Mouse (Mus musculus): ENCODE measurements at regions not wholly inside any gene's neighbourhood (a gene's known extent, or its start where the extent isn't known, plus 50 kb on each side); places are given as distances from the start of the nearest gene placed in this dataset.
A peak's percentile ranks its signal among the peaks of the same experiment; 100 is the strongest.

DNA sequence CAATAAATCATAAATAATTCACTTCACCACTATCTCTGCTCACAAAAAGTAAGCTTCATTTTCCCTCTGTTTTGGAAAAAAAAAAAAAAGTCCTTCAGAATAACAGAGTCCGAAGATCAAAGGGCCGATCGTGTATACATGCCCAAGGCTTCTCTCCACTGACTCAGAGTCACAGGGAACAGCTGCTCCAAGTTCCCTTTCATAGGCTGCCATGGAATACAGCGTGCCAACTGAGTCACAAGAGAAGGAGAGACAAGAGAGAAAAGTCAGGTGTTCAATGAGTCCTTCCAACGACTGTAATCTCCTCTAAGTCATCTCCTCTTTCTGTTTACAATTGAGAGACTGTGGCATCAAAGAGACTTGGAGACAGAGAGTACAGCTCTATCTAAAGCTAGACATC, 71.6 kb upstream of the Sfrp2 start:
- Histone ChIP-seq H3K4me2 (ENCODE audit: low read depth, low read length) (no peak overlapping the region), H3K36me3 (ENCODE audit: control insufficient read depth, insufficient read depth, low read length) (no peaks in the 10 kb centered on the region), H3K27ac (ENCODE audit: low read depth, low read length) (no peak overlapping the region), H3K9me3 (ENCODE audit: control insufficient read depth, low read length) (no peaks in the 10 kb centered on the region), H3K9ac (replicated peaks; ENCODE audit: low read depth, low read length) (no peak overlapping the region), H3K27me3 (ENCODE audit: control insufficient read depth, insufficient read depth, low read length) (no peaks in the 10 kb centered on the region), H3K4me1 (ENCODE audit: control insufficient read depth, insufficient read depth, low read length) (no peaks in the 10 kb centered on the region), H3K4me3 (ENCODE audit: low read depth, low read length) (no peak overlapping the region)
- WGBS, result 72% methylated on average over 5 of the region's 5 CpGs
- no peak for ATAC-seq (ENCODE audit: low read depth)

DNA sequence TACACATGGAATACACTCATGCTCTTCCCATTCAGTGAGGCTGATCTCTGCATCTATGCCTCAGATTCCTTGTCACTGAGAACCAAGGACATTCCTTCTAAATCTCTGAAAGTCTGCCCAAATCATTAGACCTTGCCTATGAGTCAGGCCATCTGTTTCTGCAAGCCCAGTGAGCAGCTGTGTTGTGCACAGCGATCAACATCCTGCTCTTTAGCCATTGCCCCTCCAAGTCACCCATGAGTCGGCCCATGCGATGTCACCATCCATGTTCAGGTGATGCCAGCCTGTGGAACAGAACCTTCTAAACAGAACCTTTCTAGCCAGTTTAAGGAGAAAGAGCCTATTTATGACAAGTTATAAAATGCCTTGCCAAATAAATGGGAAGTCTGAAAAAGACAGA, 66.4 kb upstream of the Sfrp2 start:
- Histone ChIP-seq H3K4me2 (ENCODE audit: low read depth, low read length) (no peak overlapping the region), H3K27me3 (ENCODE audit: control insufficient read depth, insufficient read depth, low read length) (no peaks in the 10 kb centered on the region), H3K27ac (ENCODE audit: low read depth, low read length) (no peak overlapping the region), H3K36me3 (ENCODE audit: control insufficient read depth, insufficient read depth, low read length) (no peaks in the 10 kb centered on the region), H3K9ac (replicated peaks; ENCODE audit: low read depth, low read length) (no peak overlapping the region), H3K4me1 (ENCODE audit: control insufficient read depth, insufficient read depth, low read length) (no peaks in the 10 kb centered on the region), H3K9me3 (ENCODE audit: control insufficient read depth, low read length) (no peaks in the 10 kb centered on the region), H3K4me3 (ENCODE audit: low read depth, low read length) (no peak overlapping the region)
- WGBS, result 91% methylated on average over 3 of the region's 3 CpGs
- ATAC-seq (ENCODE audit: low read depth), result no peak

DNA sequence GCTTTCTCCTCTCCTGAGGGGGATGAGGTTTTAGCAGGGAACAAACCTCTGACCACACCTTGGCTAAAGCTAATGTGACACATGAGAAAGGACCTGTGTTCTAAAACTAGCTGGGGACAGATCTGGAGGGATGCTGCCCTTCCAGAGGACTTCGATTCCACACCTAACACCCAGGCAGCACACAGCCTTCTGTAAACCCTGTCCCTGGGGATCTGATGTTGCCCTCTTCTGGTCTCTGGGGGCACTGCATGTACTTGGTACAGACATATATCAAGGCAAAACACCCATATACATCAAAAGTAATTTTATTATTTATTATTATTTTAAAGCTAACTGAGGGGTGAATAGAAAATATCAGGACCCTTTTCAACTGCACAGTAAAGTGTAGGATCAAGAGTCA, 65.0 kb upstream of the Sfrp2 start:
- H3K4me2 ChIP-seq (ENCODE audit: low read depth, low read length), result no peak overlapping the region
- H3K9me3 ChIP-seq (ENCODE audit: control insufficient read depth, low read length), result no peaks in the 10 kb centered on the region
- H3K9ac ChIP-seq (replicated peaks; ENCODE audit: low read depth, low read length), result no peak overlapping the region
- no peaks in the 10 kb centered on the region for H3K4me1 ChIP-seq (ENCODE audit: control insufficient read depth, insufficient read depth, low read length)
- no peaks in the 10 kb centered on the region for H3K36me3 ChIP-seq (ENCODE audit: control insufficient read depth, insufficient read depth, low read length)
- H3K27ac ChIP-seq (ENCODE audit: low read depth, low read length), result no peak overlapping the region
- H3K4me3 ChIP-seq (ENCODE audit: low read depth, low read length), result no peak overlapping the region
- H3K27me3 ChIP-seq (ENCODE audit: control insufficient read depth, insufficient read depth, low read length), result no peaks in the 10 kb centered on the region
- ATAC-seq (ENCODE audit: low read depth), result peak; percentile 54; the same call in 1 of the 2 replicates
- WGBS, result 72% methylated on average over 1 of the region's 1 CpGs

DNA sequence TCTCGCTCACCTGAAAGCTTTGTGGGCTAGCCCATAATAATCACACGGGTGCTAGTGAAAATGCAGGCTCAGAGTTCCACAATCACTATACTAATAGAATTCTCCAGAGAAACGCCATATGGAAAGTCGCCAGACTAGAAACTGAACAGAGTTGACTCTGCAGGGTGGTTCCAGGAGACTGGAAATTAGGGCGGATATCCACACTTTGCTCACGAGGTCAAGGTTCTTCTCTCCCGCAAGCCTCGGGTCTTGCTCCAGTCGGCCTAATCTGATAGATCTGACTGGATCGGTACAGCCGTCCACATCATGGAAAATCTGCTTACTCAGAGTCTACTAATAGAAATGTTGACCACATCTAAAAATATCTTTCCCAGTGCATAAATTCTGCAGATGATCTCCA, 61.6 kb upstream of the Sfrp2 start:
- ATAC-seq (ENCODE audit: low read depth), result no peak
- no peak overlapping the region for H3K27ac ChIP-seq (ENCODE audit: low read depth, low read length)
- no peaks in the 10 kb centered on the region for H3K27me3 ChIP-seq (ENCODE audit: control insufficient read depth, insufficient read depth, low read length)
- no peak overlapping the region for H3K9ac ChIP-seq (replicated peaks; ENCODE audit: low read depth, low read length)
- no peaks in the 10 kb centered on the region for H3K4me1 ChIP-seq (ENCODE audit: control insufficient read depth, insufficient read depth, low read length)
- H3K9me3 ChIP-seq (ENCODE audit: control insufficient read depth, low read length), result no peaks in the 10 kb centered on the region
- no peaks in the 10 kb centered on the region for H3K36me3 ChIP-seq (ENCODE audit: control insufficient read depth, insufficient read depth, low read length)
- no peak overlapping the region for H3K4me2 ChIP-seq (ENCODE audit: low read depth, low read length)
- 85% methylated on average over 11 of the region's 11 CpGs for WGBS
- H3K4me3 ChIP-seq (ENCODE audit: low read depth, low read length), result no peak overlapping the region

DNA sequence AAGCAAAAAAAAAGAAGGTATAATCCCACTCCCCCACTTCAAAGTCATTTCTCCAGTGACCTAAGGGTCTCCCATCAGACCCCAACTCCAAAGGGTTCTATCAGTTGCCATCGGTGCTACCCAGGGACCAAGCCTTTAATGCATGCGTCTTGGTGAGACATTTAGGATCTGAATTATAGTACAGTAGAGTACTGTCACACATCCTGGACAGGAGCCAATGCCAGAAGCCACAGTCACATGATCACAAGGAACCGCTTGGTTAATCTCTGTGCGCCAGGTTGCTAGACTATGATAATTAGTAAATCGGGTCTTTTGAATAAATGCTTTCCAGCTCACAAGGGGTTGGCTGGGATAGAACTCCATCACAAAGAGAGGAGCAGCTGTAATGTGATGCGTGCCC, 60.9 kb upstream of the Sfrp2 start:
- H3K27me3 ChIP-seq (ENCODE audit: control insufficient read depth, insufficient read depth, low read length), result no peaks in the 10 kb centered on the region
- no peaks in the 10 kb centered on the region for H3K36me3 ChIP-seq (ENCODE audit: control insufficient read depth, insufficient read depth, low read length)
- no peak overlapping the region for H3K4me3 ChIP-seq (ENCODE audit: low read depth, low read length)
- no peaks in the 10 kb centered on the region for H3K4me1 ChIP-seq (ENCODE audit: control insufficient read depth, insufficient read depth, low read length)
- ATAC-seq (ENCODE audit: low read depth), result no peak
- 92% methylated on average over 6 of the region's 6 CpGs for WGBS
- H3K4me2 ChIP-seq (ENCODE audit: low read depth, low read length), result no peak overlapping the region
- no peak overlapping the region for H3K9ac ChIP-seq (replicated peaks; ENCODE audit: low read depth, low read length)
- no peaks in the 10 kb centered on the region for H3K9me3 ChIP-seq (ENCODE audit: control insufficient read depth, low read length)
- H3K27ac ChIP-seq (ENCODE audit: low read depth, low read length), result no peak overlapping the region

DNA sequence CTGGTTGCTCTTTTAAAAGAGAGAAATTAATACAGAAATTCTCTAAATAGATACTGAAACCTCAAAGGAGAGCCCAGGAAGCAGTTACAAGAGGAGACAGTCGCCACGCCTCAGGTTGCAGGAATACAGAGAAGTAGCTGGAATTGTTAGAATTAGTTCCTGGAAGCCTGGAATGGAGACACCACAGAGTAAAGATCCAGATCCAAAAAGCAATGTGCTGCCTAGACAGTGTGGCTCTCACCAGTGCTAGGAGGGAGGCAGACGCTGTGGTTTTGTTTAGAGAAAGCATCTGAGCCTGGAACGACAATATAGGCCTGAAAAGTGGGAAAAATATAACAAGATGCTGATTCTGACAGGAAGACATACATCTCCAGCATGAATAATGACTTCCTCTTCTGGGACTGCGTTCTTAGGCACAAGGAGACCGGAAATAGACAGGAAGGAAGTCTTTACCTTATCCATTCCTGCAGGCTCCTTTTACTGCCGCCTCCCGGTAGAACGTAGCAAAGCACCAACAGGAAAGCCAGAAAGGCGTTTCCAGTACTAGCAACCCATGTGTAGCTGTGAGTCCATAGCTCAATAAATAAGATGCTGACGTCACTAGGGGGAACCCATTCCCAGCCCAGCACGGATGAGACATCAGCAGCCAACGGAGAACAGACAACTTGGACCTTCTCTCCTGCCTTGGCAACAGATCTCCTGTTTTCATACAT, 59.4 kb upstream of the Sfrp2 start:
- WGBS, result 69% methylated on average over 13 of the region's 13 CpGs
- no peak overlapping the region for H3K9ac ChIP-seq (replicated peaks; ENCODE audit: low read depth, low read length)
- no peaks in the 10 kb centered on the region for H3K9me3 ChIP-seq (ENCODE audit: control insufficient read depth, low read length)
- no peaks in the 10 kb centered on the region for H3K4me1 ChIP-seq (ENCODE audit: control insufficient read depth, insufficient read depth, low read length)
- H3K27ac ChIP-seq (ENCODE audit: low read depth, low read length), result no peak overlapping the region
- H3K4me3 ChIP-seq (ENCODE audit: low read depth, low read length), result no peak overlapping the region
- ATAC-seq (ENCODE audit: low read depth), result no peak
- no peaks in the 10 kb centered on the region for H3K27me3 ChIP-seq (ENCODE audit: control insufficient read depth, insufficient read depth, low read length)
- no peaks in the 10 kb centered on the region for H3K36me3 ChIP-seq (ENCODE audit: control insufficient read depth, insufficient read depth, low read length)
- H3K4me2 ChIP-seq (ENCODE audit: low read depth, low read length), result no peak overlapping the region

DNA sequence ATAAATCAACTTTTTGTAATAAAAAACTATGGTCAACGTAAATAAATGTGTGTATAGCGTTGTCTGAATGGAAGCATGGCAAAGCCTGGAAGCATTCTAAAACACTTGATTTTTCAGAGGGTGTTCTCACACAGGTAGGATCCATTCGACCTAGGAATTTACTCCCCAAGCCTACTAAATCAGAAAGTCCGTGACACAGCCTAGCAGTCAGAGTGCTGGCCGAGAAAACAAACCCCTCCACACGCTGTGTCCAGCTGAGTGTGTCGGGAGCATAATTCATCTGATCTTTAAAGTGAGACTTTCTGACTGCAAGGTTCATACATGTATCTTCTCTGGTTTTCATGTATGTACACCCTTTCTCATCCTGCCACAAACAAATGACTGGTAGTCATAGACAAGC, 58.8 kb upstream of the Sfrp2 start:
- H3K27ac ChIP-seq (ENCODE audit: low read depth, low read length), result no peak overlapping the region
- no peaks in the 10 kb centered on the region for H3K36me3 ChIP-seq (ENCODE audit: control insufficient read depth, insufficient read depth, low read length)
- ATAC-seq (ENCODE audit: low read depth), result no peak
- no peaks in the 10 kb centered on the region for H3K27me3 ChIP-seq (ENCODE audit: control insufficient read depth, insufficient read depth, low read length)
- 73% methylated on average over 7 of the region's 7 CpGs for WGBS
- no peak overlapping the region for H3K4me3 ChIP-seq (ENCODE audit: low read depth, low read length)
- no peak overlapping the region for H3K9ac ChIP-seq (replicated peaks; ENCODE audit: low read depth, low read length)
- no peak overlapping the region for H3K4me2 ChIP-seq (ENCODE audit: low read depth, low read length)
- H3K9me3 ChIP-seq (ENCODE audit: control insufficient read depth, low read length), result no peaks in the 10 kb centered on the region
- H3K4me1 ChIP-seq (ENCODE audit: control insufficient read depth, insufficient read depth, low read length), result no peaks in the 10 kb centered on the region

DNA sequence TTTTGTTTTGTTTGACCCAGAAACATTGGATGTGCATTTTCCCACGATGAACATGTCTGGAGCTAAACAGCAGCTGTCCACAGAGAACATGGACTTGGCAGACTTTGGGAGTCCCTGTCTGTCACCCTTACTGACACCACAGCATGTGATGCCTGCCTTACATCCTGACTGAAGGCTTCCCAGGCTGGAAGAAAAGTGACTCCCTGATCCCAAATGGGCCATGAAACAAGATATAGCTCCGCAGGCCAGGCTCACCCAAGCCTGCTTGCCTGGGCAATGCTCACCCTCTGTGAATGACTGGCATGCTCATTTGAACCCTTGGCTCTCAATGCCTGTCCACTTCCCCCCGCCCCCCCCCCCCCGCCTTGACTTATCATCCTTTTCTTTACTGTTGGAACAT, 57.1 kb upstream of the Sfrp2 start:
- H3K4me1 ChIP-seq (ENCODE audit: control insufficient read depth, insufficient read depth, low read length), result no peaks in the 10 kb centered on the region
- H3K4me3 ChIP-seq (ENCODE audit: low read depth, low read length), result no peak overlapping the region
- no peak overlapping the region for H3K27ac ChIP-seq (ENCODE audit: low read depth, low read length)
- no peaks in the 10 kb centered on the region for H3K27me3 ChIP-seq (ENCODE audit: control insufficient read depth, insufficient read depth, low read length)
- no peaks in the 10 kb centered on the region for H3K9me3 ChIP-seq (ENCODE audit: control insufficient read depth, low read length)
- WGBS, result 64% methylated on average over 4 of the region's 4 CpGs
- H3K9ac ChIP-seq (replicated peaks; ENCODE audit: low read depth, low read length), result no peak overlapping the region
- H3K4me2 ChIP-seq (ENCODE audit: low read depth, low read length), result no peak overlapping the region
- H3K36me3 ChIP-seq (ENCODE audit: control insufficient read depth, insufficient read depth, low read length), result no peaks in the 10 kb centered on the region
- no peak for ATAC-seq (ENCODE audit: low read depth)

DNA sequence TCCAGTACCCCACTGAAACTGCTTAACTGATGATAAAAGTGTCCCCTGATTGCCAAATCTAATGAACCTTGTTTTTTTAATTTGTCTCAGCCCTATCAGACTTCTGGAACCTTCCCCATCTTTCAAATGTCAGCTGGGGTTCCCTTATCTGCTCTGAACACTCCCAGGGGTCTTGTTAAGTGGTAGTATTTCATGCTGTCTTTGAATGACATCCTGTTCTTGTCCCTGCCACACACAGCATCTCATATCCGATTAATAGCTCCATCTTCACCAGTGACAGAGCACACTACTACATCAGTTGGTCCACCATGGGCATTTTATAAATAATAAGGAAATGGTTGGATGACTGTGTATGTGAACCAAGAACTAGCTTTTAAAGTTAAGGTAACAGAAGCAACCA, 56.6 kb upstream of the Sfrp2 start:
- H3K9ac ChIP-seq (replicated peaks; ENCODE audit: low read depth, low read length), result no peak overlapping the region
- no peaks in the 10 kb centered on the region for H3K27me3 ChIP-seq (ENCODE audit: control insufficient read depth, insufficient read depth, low read length)
- H3K4me3 ChIP-seq (ENCODE audit: low read depth, low read length), result no peak overlapping the region
- no peaks in the 10 kb centered on the region for H3K4me1 ChIP-seq (ENCODE audit: control insufficient read depth, insufficient read depth, low read length)
- H3K27ac ChIP-seq (ENCODE audit: low read depth, low read length), result no peak overlapping the region
- no peaks in the 10 kb centered on the region for H3K9me3 ChIP-seq (ENCODE audit: control insufficient read depth, low read length)
- H3K36me3 ChIP-seq (ENCODE audit: control insufficient read depth, insufficient read depth, low read length), result no peaks in the 10 kb centered on the region
- WGBS, result 39% methylated on average over 1 of the region's 1 CpGs
- ATAC-seq (ENCODE audit: low read depth), result no peak
- H3K4me2 ChIP-seq (ENCODE audit: low read depth, low read length), result no peak overlapping the region

Data from neural tube, embryonic 14.5 days (tissue).